ENCODE assay signal across 35 mouse cellular contexts in genomic region chr16:94270826-94271225, GRCm38 (mm10). TPM values are rescaled to one million over a fixed set of nuclear protein-coding genes. Genes with fewer than 3 reads are reported as not detected.
"Had no signal": no experiment of that assay in that cellular context is flagged by ENCODE, and none has a peak within 500 bp of the region (broad histone marks: within the 10 kb centered on the region; RNA-seq: fewer than 3 reads in every experiment).

No protein-coding gene starts in this region.

- H3K27ac ChIP-seq: heart, embryonic 10.5 days; heart, embryonic 13.5 days; heart, embryonic 15.5 days; hindbrain, embryonic 10.5 days; hindbrain, embryonic 12.5 days; hindbrain, embryonic 13.5 days; hindbrain, embryonic 15.5 days; intestine, embryonic 15.5 days; kidney, embryonic 15.5 days; kidney, postnatal 0 days; layer of hippocampus, adult 2 months; left cerebral cortex, adult 2 months had no signal

- H3K36me3 ChIP-seq: hindbrain, embryonic 15.5 days had no signal

- H3K27me3 ChIP-seq: heart, embryonic 12.5 days; heart, embryonic 13.5 days; heart, embryonic 15.5 days; hindbrain, embryonic 12.5 days; hindbrain, embryonic 13.5 days; hindbrain, embryonic 15.5 days; intestine, embryonic 15.5 days; kidney, embryonic 15.5 days had no signal

- H3K4me3 ChIP-seq: heart, embryonic 10.5 days; heart, embryonic 12.5 days; heart, embryonic 13.5 days; heart, embryonic 15.5 days; hindbrain, embryonic 10.5 days; hindbrain, embryonic 12.5 days; hindbrain, embryonic 13.5 days; hindbrain, embryonic 15.5 days; intestine, embryonic 15.5 days; kidney, embryonic 15.5 days; layer of hippocampus, adult 2 months; left cerebral cortex, adult 2 months had no signal

- DNase-seq: heart, postnatal 10 days; heart, postnatal 14 days; heart, postnatal 36 days; heart, postnatal 4 days; kidney, adult 11 months; kidney, adult 18-20 months; kidney, adult 2 months; kidney, adult 8-10 months; kidney, adult 9 months; kidney, postnatal 10 days; kidney, postnatal 14 days; kidney, postnatal 25 days; kidney, postnatal 36 days; kidney, postnatal 4 days; layer of hippocampus, adult 9-11 months; layer of hippocampus, postnatal 36 days had no signal

- H3K4me2 ChIP-seq: heart, embryonic 11.5 days; heart, embryonic 12.5 days; heart, embryonic 13.5 days; heart, embryonic 15.5 days; hindbrain, embryonic 12.5 days; hindbrain, embryonic 13.5 days; hindbrain, embryonic 15.5 days; intestine, embryonic 15.5 days; kidney, embryonic 15.5 days had no signal

- H3K4me1 ChIP-seq: heart, embryonic 12.5 days; intestine, embryonic 15.5 days had no signal

- ATAC-seq: hindbrain, embryonic 16.5 days; inflammation-experienced regulatory T-cells, adult 6 months; intestine, embryonic 16.5 days; intestine, postnatal 0 days had no signal

- H3K9me3 ChIP-seq: heart, embryonic 10.5 days; heart, embryonic 12.5 days; heart, embryonic 13.5 days; heart, embryonic 15.5 days; hindbrain, embryonic 12.5 days; hindbrain, embryonic 13.5 days; hindbrain, embryonic 15.5 days; intestine, embryonic 15.5 days; kidney, embryonic 15.5 days had no signal

- H3K9ac ChIP-seq: heart, embryonic 12.5 days; heart, embryonic 13.5 days; heart, embryonic 15.5 days; hindbrain, embryonic 12.5 days; hindbrain, embryonic 13.5 days; hindbrain, embryonic 15.5 days; intestine, embryonic 15.5 days; kidney, embryonic 15.5 days had no signal

RNA-seq across cellular contexts. Expression of gene Ripply3, which starts 57.4 kb away (rescaled TPM):
- total RNA-seq: layer of hippocampus, postnatal 14 days; layer of hippocampus, postnatal 36 days had no signal
